Mouse (Mus musculus) small intestine, adult 2 months (tissue): ENCODE data around the gene Pou6f1.

Experiments used
- CTCF ChIP-seq: fragments of 200-500 bp; IDR thresholded peaks from 2 replicates; pipeline ENCODE4 v1.5.1; 2012; ENCODE audit warnings: low read depth, mild to moderate bottlenecking, control low read depth, inconsistent platforms, low read length, moderate library complexity, mixed read lengths; ENCODE audit not compliant: insufficient replicate concordance, insufficient read length; ENCODE audit errors: extremely low read depth
- POLR2A ChIP-seq: fragments of 200-500 bp; IDR thresholded peaks from 2 replicates; pipeline ENCODE4 v1.6.1; 2012; ENCODE audit warnings: low read depth, mild to moderate bottlenecking, control low read depth, inconsistent platforms, low read length, moderate library complexity

GRCm38 (mm10) chr15:100557705-100558433, 41.9 kb downstream of the Pou6f1 start:
- TF ChIP-seq POLR2A (no peak), CTCF (no peak)
